Mouse (Mus musculus) thymus, postnatal 14 days (tissue): ENCODE results near the gene Tmem205.

Experiments used
- DNase-seq: peaks from one replicate; pipeline ENCODE4 v3.0.0; 2021

The Tmem205 gene

DNA sequence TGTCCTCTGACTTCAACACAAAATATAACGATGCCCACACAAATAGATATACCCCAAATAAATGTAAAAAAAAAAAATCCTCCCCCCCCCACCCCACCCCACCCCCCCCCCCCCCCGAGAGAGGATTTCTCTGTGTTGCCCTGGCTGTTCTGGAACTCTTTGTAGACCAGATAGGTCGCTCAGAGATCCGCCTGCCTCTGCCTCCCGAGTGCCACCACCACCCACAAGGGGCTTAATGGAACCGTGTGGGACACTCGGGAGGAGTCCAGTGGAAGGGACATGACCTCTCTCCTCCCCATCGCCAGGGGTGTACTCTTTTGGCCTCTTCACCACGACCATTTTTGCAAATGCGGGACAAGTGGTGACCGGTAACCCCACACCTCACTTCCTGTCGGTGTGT lies 15.7 kb upstream of the Tmem205 start:
- DNase-seq = no peak

DNA sequence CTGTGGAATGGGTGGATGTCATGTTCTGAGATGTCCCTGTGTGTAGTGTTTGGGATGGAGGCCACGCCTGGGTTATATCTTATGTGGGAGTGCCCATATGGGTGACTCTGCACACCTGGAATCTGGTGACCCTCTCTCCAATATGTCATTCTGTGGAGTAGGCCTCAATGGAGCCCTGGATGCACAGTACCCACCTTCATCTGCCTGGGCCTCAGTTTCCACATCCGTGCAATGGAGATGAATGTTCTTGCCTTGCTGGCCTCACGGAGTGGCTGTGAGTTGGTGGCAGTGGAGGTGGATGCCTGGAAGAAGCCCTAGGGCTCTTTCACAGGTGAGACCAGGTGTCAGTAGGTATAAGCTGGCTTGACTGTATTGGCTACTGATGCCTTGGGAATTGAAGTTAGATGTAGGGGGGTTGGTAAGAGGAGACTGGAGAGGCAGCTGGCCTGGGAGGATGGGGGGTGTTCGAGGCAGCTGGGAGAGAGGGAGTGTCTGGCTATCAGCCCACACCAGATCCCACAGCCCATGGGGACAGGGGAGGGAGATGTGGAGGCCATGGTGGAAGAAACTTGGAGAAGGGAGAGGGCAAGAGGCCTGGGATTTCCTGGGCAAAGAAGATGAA lies 11.0 kb upstream of the Tmem205 start:
- no peak for DNase-seq

DNA sequence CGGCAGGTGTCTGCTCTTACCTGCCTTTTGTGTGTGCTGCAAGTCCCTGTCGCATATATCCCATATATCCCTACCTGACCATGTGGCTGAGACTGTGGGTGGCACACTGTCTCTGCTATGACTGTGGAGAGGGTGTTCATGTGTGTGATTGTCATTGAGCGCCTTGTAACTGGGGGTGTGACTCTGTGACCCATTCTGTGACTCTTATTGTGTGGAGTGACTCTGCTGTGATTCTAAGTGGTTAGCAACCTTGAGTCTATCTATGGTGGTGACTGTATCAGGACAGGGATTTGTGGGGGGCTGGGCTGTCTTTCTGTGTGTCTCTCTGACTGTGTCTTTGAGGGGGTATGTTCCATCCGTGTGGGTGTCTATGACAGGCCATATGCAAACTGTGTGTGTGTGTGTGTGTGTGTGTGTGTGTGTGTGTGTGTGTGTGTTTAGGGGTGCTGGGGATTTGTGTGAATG lies 10.4 kb upstream of the Tmem205 start:
- DNase-seq = no peak

DNA sequence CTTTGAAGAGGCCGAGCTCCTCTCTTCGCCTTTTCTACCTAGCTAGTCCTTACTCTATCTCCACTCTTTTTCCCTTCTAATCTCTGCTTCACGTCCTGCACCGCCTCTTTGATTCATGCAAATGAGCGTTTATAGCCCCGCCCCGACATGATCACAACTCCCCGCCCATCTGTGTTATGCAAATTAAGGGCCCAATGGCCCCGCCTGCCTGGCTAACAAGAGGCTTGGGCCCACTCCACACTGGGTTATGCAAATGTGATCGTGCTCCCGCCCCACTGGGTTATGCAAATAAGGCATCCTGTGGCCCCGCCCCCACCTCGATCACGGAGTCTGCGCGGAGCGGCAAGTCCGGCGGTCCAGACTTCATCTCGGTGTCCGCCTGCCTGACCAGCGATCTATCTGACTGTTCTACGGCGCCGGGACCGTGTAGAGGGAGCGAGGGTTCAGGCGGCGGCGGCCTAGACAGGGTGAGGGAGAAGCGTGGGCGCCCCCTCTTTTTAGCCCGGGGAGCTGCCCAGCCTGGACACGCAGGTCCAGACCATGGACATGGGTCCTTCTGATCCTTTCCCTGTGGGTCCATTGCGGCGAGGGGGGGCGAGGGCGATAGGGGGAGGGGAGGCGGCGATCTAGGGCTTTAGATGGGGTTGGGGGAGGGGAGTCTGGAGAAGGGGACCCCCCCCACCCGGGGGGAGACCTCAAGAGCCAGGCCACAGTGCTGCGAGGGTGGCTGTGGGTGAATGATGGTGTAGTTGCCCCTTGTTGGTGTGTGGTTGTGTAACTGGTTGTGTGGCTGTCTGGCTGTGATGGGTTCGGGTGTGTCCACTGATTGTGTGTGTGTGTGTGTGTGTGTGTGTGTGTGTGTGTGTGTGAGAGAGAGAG lies 9.6 kb upstream of the Tmem205 start, which contains the start of gene Plppr2:
TSS of gene Plppr2 (plus strand) at position 342 of the 879 bp plus-strand sequence.
- DNase-seq = peak; percentile 84

DNA sequence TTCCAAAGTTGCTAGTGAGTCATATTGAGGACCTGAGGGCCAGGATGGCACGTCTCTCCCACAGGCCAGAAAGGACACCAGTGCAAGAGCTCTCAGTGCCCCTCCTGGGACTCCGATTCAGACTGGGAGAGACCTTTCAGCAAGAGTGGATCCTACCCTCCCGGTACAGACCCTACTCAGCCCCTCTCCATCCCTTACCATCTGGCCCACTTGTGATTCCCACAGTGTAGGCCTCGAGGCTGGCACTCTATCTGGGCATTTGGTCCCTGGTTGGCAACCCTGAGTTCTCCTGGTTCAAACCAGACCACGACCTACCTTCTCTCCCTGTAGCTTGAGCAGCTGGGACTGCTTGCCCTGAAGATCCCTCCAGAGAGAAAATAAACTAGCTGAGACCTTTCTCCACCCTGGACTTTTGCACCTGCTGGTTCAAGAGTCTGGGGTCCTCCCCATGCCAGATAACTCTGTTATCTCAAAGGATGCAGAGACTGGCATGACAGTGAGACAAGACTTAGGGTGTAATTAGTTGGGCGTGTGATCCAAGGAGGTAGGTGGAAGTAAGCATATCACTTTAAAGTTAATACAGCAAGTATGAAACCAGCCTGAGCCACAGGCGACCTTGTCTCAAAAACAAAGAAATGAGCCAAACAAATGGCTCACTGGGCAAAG lies 8.2 kb upstream of the Tmem205 start:
- DNase-seq = no peak

DNA sequence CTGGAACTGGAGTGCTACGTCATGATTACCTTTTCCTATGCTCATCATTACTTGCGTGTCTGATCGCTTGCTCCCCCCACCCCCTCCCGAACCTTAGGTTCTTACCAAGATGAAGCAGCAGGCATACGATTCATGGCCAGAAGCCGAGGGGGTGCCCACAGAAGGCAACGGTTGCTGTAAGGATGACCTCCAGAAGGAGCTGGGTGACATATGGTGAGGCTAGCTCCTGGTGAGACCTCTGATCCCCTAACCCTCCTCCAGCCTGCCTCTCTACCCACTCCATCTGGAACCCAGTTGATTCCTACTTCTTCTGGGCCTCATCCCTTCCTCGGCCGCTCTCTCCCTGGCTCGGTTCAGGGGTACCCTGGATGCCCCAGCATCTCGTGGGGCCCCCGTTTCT lies 6.7 kb upstream of the Tmem205 start:
- DNase-seq = no peak

DNA sequence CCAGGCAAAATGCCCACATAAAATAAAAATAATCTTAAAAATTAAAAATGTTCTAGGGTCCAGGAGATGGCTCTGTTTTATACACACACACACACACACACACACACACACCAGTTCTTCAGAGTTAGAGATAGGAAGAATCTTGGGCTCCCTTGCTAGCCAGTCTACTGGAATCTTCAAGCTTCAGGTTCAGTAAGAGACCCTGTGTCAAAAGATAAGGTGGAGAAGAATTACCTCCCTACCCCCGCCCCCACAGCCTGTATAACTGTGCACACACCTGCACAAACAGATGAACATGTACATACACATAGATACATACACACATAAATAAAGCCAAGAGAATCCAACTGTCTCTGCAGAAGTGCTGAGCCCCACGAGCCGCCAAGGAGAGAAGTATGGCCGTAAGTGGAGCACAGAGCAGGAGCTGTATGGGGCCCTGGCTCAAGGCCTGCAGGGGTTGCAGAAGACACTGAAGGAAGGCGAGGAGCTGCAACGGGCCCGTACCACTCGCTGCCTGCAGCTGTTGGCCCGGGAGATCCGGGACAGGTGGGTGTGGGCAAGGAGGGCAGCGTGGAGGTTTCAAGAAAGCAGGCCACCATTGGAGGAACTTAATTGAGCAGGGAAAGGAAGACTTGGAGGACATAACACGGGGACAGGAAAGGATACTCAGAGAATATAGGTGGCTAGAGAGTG lies 5.2 kb upstream of the Tmem205 start:
- no peak for DNase-seq

DNA sequence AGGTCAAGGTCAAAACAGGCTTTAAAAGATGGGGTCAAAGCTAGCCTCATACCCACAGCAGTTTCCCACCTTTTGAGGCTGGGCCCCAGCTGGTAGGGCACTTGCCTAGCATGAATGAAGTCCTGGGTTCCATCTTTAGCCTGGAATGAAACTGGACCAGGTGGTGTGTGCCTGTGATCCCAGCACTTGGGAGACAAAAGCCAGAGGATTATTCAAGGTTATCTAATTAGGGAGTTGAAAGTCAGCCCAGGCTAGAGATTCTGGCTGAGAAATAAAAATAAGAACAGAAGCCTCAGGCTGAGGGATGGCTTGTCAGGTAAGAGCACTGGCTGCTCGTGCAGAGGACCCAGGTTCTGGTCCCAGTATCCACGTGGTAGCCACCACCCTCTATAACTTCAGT lies 4.7 kb upstream of the Tmem205 start:
- DNase-seq = no peak

DNA sequence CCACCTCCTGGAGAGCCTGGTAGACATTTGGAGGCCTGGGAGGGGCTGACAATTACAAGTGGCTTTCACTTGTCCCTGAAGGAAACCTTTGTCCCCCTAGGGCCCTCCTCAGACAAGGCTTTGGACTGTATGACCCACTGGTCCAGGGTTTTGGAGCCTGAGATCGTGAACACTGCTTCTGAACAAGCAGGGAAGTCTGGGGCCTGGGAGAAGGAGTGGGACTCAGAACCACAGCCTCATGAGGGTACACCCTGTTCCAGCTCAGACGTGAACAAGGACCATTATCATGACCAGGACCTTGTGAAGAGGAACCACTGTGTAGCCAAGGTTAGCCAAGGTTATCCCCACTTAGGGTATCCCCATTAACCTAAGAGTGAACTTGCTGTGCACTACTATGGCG lies 1.9 kb upstream of the Tmem205 start:
- DNase-seq = no peak

DNA sequence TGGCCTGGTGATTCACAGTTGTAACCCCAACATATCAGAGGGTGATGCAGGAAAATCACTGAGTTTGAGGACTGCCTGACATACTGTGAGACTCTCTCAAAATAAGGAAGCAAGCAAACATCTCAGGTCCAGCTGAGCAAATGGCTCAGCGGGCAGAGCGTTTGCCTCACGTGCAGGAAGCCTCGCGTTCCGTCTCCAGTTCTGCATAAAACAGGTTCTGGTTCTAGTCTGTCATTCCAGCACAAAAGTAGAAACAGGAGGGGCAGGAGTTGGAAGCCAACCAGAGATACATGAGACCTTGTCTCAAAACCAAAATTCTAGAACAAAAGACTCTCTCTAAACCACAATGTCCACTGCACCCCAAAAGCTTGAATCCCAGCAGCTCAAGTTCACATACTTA lies 572 bp downstream of the Tmem205 start:
- DNase-seq = no peak

DNA sequence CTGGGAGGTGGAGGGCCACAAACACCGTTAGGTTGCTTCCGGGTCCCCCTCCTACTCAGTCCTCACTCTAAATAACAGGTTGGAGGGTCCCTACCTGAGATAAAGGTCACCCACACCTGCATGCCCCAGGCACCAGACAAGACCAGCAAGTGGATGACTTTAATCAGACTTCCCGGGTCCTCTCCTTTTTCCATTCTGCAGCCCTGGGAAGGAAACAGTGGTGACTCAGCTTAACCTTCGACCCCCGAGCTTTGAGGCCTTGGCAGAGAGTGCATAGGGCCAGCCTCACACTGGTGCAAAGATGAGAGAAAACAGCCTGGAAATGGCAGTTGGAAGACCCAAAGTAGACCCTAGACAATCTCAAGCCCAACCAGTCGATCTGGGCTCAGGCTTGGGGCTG lies 1.2 kb downstream of the Tmem205 start:
- DNase-seq = no peak

DNA sequence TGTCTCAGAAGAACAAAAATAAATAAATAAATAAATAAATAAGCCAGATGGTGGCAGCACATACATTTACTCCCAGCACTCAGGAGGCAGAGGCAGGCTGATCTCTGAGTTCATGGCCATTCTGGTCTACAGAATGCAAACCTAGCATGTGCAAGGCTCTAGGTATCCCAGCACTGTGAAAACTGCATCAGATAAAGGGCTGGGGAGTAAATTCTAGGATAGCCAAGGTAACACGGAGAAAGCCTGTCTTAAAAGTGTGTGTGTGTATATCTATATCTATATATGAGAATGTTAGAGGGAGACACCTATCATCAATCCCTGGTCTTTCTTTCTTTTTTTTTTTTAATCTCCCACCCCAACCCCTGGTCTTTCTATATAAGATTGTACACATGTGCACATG lies 1.9 kb downstream of the Tmem205 start:
- DNase-seq = no peak

DNA sequence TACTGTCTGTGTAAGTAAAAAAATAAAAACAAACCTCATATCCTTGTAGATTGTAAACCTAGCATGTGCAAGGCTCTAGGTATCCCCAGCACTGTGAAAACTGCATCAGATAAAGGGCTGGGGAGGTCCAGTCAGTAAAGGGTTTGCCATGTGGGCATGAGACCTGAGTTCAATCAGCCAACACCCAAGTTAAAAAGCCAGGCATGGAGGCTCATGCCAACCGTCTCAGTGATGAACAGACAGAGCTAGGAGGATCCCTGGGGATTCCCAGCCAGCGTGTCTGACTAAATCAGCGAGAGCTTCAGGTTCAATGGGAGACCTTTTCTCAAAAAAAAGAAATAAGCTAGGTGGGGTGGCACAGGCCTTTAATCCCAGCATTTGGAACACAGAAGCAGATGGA lies 2.3 kb downstream of the Tmem205 start:
- DNase-seq = no peak

DNA sequence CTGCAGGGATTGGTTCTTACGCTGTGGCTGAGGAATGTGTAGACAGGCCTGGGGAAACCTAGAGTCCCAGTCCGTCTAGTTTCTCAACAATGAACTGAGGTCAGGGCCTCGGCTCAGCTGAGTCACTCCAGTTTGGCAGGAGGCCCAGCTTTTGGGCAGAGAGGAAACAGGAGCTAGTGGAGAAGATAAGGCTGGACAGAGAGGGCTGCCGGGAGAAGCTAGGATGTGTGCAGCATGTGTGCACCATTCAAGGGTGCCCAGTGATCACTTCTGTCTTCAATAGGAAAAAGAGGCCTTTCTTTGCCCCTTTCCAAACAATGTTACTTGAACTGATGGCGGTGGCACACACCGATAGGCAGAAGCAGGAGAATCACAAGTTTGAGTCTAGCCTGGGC lies 3.3 kb downstream of the Tmem205 start:
- DNase-seq = no peak

DNA sequence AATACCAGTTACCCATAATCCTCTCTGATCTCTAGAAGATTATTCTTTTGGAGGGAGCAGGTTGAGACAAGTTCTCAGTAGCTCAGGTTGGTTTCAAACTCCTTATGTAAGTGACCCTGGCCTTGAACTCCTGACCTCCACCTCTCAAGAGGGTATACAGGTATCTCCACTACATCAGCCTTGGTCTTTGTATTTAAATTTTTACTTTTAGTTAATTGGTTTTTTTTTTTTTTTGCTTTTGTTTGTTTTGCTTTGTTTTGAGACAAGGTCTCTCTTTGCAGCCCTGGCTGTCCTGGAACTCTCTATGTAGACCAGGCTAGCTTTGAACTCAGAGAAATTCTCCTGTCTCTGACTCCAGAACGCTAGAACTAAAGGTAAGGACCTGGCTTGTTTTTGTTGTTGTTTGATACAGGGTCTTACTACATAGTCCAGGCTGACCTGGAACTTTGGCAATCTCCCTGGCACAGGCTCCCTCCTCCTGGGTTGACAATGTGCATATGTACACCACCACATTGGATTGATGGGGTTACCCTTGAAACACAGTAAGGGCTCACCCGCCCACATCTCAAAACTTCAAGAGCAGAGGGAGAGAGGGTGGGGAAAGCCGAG lies 3.8 kb downstream of the Tmem205 start:
- no peak for DNase-seq

DNA sequence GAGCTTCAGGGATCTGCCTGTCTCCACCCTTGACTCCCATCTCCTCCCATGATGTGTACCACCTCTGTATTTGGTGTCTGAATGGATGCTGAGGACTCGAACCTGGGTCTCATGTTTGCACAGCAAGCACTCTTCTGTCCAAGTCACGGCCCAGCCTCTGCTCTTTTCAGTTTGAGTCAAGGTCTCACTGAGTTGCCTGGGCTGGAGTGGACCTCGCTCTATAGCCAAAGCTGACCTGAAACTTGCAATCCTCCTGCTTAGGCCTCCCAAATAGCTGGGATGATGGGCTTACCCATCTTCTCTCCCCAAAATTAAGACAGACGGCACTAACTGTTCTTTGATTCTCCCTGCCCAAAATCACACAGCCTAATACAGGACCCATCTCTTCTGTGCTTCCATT lies 4.3 kb downstream of the Tmem205 start:
- no peak for DNase-seq

DNA sequence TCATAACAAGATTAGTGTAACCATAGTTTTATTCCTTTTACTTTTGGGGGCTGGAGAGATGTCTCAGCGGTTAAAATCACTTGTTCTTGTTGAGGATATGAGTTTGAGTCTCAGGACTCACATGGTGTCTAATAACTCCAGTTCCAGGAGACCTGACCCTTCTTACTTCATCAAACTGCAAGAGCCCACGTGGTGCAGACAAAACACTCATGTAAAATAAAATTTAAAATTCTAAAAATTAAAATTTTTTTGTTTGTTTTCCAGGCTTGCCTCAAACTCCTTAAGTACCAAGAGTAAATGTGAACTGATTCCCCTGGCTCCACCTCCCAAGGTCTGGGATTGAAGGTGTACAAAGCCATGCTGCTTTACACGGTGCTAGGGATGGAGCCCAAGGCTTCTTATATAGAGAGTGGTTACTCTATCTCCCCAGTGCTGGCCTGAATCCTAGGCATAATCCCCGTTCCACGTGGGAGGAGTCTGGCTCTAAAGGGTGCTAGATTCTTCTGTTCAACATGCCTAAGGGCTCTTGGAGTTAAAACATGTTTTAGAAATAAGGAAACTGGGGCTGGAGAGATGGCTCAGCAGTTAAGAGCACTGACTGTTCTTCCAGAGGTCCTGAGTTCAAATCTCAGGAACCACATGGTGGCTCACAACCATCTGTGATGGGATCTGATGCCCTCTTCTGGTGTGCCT lies 8.5 kb downstream of the Tmem205 start:
- DNase-seq = no peak

DNA sequence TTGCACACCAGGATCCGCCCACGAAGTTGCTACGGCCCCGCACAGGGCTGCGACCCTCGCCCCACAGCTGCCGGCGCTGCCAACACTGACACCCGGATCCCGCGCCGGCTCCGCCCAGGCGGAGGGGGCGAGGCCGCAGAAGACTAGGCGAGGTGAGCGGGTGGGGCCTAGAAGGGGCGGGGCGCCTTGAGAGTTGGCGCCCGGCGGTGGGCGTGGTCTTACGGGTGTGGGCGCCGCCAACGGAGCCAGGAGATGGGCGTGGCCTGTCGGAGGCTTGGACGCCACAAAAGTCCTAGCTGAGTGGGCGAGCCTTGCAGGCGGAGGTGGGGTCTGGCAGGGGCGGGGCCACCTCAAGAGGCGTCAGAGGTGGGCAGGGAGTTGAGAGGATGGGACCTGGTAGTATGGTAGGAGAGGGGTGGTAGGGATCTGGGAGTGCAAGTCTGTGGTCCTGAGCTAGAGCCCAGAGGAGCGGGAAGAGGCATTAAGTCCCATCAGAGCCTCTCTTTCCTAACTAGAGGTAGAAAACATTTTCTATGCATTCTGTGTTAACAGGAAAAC lies 9.2 kb downstream of the Tmem205 start, which contains the start of gene Rab3d:
TSS of gene Rab3d (minus strand) at position 158 of the 558 bp plus-strand sequence.
- peak; percentile 98 for DNase-seq

DNA sequence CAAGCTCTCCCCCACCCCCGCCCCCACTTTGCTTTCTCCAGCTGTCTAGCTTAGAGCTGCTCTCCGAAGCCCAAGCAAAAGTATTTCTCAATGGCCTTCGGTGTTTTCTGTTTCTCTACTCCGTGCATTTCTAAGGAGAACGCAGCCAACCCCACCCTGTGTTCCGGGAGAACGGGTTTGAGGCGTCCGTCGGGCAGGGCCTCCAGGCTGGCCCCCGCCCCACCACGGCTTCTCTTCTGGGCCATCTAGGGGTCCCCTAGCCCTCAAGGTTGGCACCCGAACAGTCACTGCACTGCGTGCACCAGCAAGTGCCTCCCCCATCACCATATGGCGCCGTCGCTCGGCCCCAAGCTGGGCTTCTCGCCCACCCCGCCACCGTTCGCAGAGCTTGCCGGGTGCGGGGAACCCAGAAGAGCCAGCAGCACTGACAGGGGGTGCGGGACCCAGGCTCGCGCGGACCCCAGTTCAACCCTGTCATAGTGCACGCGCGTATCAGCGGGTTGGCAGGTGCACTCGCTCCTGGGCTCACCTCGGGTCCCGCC lies 9.8 kb downstream of the Tmem205 start:
- no peak for DNase-seq

DNA sequence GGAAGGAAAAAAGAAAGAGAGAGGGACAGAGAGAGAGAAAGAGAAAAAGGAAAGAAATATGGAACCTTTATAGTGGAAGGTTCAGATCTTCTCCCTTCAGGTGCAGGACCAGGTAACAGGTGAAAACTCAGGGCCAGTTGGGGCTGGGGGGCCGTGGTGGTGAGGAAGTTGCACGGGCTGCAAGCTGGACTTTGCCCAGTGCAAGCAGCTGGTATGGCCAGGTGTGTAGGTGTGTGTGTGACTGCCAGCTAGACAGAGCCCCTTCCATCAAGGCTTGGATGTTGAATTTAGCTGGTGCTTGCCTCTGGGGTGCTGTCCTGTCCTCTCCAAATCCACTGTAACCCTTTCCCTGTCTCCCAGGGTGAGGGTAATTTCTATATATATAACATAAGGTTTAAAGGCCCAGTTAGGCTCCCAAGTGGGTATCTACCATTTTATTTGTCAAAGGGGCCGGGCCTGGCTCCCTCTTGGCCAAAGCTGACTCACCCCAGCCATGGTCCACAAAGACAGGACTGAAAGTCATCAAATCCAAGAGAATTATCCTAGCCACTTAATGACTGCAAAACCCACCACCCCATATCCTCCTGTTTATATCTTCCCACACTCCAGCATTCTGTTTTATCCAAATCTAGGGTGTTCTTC lies 10.4 kb downstream of the Tmem205 start:
- no peak for DNase-seq
